Mouse (Mus musculus) layer of hippocampus, postnatal 36 days (tissue): ENCODE measurements around the gene Slc30a2. TPM values are rescaled to one million over a fixed set of nuclear protein-coding genes. Genes with fewer than 3 reads are reported as not detected.
"Not testable (repeated sequence)": the region's sequence is repeated elsewhere in the genome, so short reads cannot be mapped to it uniquely, and the experiment has no call there.

ENCODE experiments used
- DNase-seq, 2 experiments: peaks; one replicate each; pipeline ENCODE4 v3.0.0; 2022
- total RNA-seq, 2 experiments: library from RNA; stranded (reverse); gene quantifications; 2 replicates each; pipeline ENCODE4 v1.2.3; 2021

The Slc30a2 gene
- total RNA-seq: not detected

DNA sequence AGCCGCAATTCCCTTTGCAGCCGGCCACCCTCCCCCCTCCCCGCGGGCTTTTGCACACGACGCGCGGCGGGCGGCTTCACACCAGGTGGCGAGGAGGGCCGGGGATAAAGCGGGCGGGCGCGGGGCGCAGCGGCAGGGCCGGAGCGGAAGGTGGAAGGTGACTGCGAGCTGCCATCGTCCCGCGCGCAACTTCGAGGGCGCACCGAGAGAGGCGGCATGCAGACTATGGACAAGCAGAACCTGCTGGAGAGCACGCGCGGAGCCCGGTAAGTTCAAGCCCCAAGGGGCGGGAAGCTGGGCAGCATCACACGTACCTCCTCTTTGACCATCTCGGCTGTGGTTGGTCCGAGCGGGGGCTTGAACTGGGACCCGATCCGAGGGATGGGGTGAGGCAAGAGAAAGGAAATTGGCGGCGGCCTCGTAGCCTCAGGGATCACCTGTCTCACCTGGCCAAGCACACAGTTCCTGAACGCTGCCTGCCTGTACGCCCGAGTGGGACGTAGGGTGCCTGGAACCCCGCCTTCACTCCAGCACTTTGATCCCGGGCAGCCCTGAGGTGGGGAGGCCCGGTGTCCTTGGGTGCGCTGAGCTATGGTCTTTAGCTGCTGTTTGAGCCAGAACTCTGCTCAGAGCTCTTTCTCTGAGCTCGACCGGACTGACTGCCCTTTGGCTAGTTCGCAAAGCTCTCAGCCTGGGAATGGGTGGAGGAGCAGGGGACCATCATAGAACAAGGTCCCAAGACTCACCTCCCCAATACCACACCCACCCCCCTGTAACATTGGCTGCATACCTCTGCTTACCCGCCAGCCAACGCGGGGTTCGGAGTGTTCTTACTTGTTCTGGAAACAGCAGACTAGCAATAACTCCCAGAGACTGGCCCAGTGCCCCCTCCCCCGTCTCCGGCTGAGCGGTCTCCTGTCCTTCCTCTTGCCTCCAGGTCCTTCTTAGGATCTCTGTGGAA is at the start of gene Slc30a2:
TSS of gene Slc30a2 (plus strand) at position 111 of the 961 bp plus-strand sequence.
- DNase-seq: no peak

DNA sequence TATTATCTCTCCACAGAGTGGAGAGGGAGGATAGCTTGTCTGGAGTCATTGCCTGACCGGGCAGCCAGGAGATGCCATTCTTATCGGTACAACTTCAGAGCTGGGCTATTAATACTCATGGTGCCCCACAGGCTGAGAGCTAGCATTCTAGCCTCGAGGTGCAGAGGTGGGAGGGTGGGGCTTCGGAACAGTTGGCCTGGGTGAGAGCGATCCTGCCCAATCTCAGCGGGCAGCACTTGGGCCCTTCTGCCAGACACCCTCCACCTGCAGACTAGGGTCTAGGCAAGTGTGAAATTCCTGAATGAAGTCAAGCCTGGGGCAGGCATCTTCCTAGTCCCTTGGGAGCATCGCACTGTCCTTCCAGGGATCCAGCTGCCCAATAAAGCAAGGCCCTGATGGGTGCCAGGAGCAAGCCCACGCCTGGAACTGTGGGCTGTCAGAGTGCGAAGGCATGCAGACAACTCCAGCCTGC is 49.3 kb upstream of the Slc30a2 start:
- no peak for DNase-seq

DNA sequence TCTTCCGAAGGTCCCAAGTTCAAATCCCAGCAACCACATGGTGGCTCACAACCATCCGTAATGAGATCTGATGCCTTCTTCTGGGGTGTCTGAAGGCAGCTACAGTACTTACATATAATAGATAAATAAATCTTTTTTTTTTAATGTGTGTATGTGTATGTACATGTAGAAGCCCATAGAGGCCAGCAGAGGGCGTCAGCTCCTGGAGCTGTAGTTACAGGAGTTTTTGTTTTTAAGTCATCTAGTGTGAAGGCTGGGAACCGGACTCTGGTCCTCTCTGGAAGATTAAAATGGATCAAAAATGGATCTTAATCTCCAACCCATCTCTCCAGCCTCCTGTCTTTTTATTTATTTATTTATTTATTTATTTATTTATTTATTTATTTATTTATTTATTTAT is 46.9 kb upstream of the Slc30a2 start:
- DNase-seq: not testable (repeated sequence)

DNA sequence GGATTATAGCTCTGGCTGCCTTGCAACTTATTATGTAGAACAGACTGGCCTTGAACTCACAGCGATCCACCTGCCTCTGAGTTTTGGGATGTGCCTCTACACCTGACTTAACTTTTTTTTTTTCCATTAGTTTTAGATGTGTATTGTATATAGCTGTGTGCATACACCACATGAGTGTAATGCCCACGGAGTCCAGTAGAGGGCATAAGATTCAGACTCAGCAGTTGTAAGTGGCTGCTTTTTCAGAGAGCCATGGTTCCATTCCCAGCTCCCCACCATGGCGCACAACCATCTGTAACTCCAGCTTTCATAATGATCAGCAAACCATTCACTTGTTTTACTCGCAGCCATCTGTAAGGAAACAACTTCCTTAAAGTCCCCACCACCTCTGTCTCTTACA is 46.5 kb upstream of the Slc30a2 start:
- DNase-seq: no peak

DNA sequence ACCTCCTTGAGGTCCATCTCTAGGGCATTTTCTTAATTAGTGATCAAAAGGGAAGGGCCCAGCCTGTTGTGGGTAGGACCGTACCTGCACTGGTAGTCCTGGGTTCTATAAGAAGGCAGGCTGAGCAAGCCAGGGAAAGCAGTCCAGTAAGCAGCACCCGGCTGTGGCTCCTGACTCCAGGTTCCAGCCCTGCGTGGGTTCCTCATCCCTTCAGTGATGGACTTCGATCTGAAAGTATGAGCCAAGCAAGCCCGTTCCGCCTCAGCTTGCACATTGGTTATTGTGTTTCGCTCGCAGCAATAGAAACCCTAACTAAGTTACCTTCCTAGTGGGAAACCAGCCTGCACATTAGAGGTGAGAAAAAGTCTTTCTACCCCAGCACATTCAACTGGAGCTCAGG is 45.6 kb upstream of the Slc30a2 start:
- DNase-seq: no peak

DNA sequence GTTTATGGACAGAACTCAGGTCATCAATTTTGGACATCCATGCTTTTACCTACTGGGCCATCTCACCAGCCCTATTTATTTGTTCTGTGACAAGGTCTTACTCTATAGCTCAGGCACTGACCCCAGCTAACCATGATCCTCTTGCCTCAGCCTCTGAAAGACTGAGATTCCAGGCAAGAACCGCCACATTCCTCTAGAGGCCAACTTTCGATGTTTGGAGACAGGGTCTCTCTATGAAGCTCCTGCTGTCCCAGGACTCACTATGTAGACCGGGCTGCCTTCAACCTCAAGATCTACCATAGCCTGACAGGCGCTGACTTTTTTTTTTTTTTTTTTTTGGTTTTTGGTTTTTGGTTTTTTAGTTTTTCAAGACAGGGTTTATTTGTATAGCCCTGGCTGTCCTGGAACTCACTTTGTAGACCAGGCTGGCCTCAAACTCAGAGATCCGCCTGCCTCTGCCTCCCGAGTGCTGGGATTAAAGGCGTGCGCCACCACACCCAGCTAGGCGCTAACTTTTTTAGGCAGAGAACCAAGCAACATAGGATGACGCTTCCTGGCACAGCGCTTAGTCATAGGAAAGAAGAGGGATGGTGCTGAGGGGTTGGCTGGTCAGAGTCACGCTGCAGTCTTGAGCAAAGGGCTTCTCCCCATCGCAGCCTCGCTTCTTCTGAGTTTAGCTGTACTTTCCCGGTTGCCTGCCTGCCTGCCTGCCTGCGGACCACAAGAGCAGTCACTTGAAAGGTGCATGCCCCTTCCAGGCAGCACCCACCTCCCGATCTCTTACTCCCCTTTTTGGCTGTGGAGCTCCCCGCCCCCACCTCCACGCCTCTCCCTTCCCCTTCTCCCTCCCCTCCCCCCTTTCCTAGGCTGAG is 44.1 kb upstream of the Slc30a2 start:
- DNase-seq: no peak

DNA sequence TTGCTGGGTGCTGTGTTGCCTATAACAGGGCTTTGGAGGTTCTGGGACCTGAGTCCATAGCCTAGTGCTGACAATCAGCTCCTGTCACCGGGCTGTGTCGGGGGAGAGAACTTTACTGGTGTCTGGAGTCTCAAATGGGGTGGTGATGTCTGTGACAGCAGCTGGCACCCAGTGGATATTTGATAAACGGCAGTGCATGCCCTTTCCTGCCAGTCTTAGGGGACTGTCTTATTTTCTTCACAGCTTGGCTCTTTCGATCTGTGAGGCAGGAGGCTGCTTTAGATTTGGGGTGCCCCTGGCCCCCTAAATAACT is 43.5 kb upstream of the Slc30a2 start:
- DNase-seq: no peak

DNA sequence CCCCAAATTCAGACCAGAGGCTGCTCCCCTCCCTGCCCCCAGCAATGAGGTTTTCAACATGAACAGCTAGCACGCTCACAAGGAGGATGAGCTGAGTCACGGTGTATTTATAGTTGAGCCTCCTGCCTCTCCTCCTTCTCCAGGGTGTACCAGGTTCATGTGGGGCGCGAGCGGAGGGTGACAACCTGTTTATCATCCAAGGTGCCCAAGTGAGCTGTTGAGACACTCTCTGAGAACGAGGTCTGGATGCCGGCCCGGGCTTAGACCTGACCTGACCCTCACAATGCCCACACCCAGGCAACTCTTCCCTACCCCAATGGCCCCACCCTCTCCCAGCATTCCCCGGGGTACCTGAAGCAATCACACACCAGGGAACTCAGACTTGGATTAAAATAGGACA is 42.7 kb upstream of the Slc30a2 start:
- no peak for DNase-seq

DNA sequence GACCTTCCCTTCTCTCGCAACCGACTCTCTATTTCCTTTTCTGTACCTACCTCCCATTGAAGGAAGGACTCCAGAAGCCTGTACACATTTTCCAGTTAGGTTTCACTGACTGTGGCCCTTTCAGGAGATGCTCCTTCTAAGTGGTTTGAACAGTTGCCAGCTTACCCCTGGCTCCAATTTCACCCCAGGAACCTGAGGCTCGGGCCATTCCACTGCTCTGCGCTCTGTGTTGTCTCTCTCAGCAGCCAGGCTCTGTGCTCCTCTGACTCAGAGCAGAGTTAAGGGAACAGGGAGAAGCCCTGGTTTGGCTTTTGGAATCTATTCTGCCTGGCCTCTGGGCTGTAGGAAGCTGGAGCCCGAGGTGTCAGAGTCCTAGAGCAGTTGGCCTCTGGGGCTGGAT is 40.9 kb upstream of the Slc30a2 start:
- DNase-seq: no peak

DNA sequence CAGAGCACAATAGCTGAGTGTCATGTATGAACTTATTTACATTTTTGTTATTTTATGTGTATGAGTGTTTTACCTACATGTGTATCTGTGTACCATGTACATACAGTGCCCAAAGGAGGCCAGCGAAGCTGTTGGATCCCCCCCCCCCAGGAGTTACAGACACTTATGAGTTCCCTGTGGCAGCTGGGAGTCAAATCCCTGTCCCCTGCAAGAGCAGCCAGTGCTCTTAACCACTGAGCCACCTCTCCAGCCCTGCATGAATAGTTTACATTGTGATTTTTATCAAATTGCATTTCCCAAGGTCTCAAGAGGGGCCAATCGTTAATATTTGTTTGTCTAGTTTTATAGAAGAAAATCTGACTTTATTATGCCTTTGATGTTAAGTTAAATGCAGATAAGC is 36.0 kb upstream of the Slc30a2 start:
- DNase-seq: no peak

DNA sequence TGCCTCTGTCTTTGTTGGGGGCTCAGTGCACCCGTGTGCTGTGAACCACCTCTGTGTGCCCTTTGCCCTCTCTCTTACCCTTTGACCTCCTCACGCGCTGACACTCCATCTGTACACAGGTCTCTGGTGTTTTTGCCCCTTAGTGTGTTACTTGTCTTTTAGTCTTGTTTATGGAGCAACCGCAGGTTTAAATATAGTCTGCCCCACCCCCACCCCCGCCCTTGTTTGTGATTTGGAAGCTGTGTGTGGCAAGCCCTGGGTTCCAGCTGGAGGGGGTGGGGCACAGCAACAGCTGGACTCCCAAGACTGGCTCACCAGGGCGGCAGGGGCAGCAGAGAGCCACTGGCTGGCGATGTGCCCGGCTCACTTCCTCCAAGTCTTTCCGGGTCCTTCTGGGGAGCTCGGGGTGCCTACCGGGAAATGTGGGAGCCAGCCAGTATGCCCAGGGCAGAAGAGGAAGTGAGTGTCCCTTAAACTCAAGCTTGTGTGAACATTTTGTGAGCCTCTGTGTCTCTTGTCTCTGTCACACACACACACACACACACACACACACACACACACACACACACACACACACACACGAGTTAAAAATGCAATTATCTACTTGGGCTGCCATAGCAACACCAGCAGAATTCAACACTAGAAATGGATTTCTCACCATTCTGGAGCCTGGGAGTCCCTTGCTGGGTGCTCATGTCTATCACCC is 35.5 kb upstream of the Slc30a2 start:
- DNase-seq: peak; percentile 34 to 53

DNA sequence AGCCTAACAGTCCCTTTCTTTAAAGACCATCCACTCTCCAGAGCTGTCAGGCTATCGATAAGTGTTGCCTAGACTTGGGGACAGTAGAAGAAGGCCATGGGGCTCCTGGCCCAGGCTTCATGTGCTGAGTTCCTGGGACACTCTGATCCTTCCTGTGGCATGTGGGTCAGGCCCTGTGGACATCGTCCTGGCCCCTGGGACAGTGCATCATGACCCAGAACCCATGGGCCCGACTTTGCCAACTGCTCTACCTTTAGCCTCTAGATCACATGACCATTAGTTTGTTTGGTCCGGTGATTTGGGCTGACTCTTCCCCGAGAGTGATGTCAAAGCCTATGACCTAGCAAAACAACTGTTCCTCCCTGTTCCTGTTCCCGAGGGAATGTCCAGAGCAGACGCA is 32.9 kb upstream of the Slc30a2 start:
- no peak for DNase-seq

DNA sequence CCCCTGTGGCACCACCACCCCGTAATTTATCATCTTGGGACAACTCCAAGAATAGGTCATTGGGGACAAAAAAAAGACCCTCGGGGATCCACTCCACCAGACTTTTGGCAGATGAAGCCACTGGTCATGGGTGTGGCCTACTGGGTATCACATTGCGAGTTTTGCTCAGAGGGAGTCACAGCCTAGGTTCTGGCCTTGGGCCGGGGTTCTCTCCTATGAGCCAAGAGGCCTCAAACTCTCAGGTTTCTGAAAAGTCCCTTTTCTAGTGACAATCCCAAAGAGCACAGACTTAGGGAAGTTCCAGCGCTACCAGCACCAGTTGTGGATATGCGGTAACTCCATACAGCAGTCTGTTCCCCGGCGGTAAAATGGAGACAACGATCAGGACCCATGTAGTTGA is 32.3 kb upstream of the Slc30a2 start:
- no peak for DNase-seq

DNA sequence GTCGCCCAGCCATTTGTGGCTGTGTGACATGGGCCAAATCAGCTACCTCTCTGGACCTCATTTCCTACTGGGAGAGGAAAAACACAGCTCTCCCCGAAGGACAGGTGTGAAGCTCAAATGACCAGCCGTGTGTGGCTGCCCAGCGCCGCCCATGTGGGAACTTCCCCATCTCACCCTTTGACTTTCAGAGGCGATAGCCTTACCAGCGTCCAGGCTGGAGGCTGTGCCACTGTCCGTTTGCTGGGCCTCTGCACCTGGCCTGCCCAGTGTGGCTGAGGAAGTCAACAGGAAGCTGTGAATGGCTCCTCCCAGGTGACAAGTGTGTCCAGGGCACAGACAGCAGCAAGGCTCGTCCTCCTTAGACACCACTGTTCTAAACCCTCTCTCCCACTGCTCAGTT is 31.2 kb upstream of the Slc30a2 start:
- DNase-seq: no peak

DNA sequence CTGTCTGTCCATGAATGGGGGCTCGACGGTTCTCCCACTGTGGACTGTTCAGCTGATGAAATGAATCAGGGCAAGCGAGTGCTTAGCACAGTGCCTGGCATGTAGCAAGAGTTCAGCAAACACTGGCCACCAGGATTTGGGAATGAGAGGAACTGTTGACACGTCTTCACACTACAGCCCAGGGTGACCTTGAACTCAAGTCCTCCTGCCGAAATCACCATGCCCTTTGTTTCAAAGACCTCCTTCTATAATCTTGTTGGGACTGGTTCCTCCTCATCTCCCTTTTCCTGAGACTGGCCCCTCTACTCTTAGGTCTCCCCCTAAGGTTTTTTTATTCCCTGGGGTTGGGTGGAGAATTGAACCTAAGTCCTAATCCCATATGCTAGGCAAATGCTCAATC is 30.6 kb upstream of the Slc30a2 start:
- DNase-seq: no peak

DNA sequence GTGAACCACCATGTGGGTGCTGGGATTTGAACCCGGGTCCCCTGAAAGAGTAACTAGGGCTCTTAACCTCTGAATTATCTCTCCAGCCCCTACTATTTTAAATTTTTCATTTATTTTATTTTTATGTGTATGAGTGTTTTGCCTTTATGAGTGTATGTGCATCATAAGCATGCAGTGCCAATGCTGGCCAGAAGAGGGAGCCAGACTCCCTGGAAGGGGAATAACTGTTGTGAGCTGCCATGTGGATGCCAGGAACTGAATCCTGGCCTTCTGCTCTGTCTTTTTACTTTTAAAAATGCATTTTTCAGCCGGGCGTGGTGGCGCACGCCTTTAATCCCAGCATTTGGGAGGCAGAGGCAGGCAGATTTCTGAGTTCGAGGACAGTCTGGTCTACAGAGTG is 30.1 kb upstream of the Slc30a2 start:
- DNase-seq: no peak

DNA sequence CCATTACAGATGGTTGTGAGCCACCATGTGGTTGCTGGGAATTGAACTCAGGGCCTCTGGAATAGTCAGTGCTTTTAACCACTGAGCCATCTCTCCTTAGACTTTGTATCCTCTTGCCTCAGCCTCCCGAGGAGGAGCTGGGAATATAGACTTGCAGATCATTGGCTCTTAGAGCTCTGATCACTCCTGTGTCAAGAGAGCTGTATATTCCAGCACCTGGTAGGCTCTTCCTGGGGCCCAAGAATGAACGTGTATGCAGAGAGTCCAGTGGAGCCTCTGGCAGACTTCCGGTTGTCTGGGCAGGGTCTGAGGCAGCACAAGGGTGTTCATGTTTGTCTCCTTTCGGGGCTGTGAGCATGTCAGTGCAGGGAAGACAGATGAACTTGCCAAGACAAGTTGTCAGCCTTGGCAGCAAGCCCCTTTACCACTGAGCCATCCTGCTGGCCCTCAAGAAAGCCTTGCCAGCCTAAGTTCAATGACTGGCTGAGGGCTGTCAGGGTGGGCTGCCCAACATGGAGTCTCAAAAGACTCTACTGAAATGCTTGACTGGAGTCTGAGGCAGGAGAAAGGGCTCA is 28.8 kb upstream of the Slc30a2 start:
- DNase-seq: no peak

DNA sequence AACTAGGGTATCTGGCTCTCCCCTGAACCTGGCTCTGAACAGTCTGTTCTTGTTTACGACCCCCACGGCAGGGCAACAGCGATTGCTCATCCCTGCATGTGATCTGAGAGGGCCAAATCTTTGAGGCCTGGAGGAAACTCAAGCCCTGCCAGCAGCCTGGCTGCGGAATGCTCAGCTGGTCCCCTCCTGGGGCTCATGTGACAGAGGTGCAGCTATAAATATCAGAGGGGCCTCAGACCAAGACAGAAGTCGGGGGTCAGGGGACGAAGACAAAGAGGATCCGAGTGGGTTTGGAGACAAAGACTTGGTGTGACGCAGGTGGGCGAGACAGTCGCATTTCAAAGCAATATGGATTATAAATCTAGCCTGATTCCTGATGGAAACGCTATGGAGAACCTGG is 28.1 kb upstream of the Slc30a2 start, which contains the start of gene Trim63:
TSS of gene Trim63 (plus strand) at position 245 of the 400 bp plus-strand sequence.
- DNase-seq: no peak

DNA sequence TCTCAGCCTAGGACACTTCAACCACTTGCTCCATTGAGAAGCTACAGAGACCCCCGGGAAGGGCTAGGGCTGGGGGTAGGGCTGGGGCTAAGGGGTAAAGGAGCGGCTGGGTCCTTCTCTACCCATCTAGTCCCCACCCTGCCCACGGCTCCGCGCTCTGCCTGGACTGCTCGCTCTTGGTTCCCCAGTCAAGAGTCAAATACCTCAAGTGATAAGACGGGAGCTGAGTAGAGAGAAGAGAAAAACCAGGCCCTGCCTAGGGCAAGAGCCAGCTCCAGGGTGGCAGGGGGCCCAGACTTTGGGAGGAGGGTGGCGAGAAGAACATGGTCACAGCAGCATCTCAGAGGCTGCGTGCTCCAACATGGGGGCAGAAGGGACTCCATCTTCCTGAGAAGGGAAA is 27.5 kb upstream of the Slc30a2 start:
- no peak for DNase-seq

DNA sequence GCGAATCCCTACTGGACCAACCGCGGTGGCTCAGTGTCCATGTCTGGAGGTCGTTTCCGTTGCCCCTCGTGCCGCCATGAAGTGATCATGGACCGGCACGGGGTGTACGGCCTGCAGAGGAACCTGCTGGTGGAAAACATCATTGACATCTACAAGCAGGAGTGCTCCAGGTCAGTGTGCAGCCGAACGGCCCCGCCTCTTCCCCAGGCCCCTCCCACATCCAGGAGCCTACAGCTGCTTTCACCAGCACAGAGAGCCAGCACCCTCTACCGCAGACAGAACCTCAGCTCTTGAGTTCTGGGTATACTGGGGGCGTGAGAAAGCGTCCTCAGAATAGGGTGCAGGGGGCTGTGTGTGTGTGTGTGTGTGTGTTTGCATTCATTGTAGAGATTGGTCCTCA is 26.6 kb upstream of the Slc30a2 start:
- DNase-seq: no peak

DNA sequence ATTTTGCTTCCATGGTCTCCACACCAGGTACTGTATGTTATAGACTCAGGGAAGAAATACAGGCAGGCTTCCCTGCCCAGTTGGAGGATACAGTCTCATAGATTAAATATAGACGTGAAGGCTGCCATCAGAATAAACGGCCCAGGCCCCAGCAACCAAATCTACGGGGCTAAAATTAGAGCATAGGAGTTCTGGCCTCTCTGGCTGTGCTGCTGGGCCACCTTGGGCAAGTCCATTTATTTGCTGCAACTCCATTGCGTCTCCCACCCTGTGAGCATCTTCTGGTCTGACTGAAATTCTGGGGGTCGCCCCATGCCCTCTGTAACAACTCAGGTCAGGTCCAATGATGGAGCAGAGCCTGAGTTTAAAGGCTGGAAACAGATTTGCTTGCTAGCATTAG is 23.9 kb upstream of the Slc30a2 start:
- DNase-seq: no peak

DNA sequence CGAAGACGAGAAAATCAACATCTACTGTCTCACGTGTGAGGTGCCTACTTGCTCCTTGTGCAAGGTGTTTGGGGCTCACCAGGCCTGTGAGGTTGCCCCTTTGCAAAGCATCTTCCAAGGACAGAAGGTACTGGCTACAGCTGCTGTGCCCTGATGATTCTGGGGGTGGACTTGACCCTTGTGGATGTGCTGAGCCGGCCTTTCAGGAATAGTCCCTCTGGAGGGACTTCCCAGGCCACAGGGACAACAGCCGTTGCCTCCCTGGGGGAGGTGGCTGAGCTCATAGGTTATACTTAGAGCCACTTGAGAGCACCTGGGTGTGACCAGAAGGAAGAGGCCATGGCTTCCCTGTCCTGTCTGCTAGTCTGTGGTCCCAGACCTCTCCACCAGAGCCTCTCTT is 23.3 kb upstream of the Slc30a2 start:
- DNase-seq: no peak

DNA sequence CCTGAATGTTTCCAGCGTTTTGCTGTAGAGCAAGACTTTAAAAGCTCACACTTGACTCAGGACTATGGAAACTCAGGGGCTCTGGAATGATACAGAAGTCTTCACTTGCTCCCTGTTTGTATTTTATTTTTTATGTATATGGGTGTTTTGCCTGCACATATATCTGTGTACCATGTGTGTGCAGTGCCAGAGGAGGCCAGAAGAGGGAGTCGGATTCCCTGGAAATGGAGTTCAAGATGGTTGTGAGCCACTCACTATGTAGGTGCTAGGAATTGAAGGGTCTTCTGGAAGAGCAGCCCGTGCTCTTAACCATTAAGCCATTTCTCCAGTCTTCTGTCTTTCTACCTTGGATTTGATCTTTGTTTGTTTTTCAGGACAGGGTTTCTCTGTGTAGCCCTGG is 21.5 kb upstream of the Slc30a2 start:
- DNase-seq: no peak
